Mouse (Mus musculus) testis, adult 2 months (tissue): Measurements from ENCODE around the gene Rnf145. TPM values are rescaled to one million over a fixed set of nuclear protein-coding genes. Genes with fewer than 3 reads are reported as not detected.

Source experiments
- H3K27ac ChIP-seq: fragments of 200-500 bp; 2 replicates; pipeline ENCODE4 v1.5.1; 2012; ENCODE audit warnings: low read depth, low read length; ENCODE audit not compliant: control insufficient read depth, insufficient read depth
- H3K27me3 ChIP-seq: fragments of 200-500 bp; 2 replicates; pipeline ENCODE4 v1.6.1; 2012; ENCODE audit warnings: mild to moderate bottlenecking, low read length, moderate library complexity; ENCODE audit not compliant: control insufficient read depth, insufficient read depth
- H3K36me3 ChIP-seq: fragments of 200-500 bp; 2 replicates; pipeline ENCODE4 v1.6.1; 2012; ENCODE audit warnings: mild to moderate bottlenecking, low read length; ENCODE audit not compliant: control insufficient read depth, insufficient read depth
- H3K4me1 ChIP-seq: fragments of 200-500 bp; 2 replicates; pipeline ENCODE4 v1.6.1; 2012; ENCODE audit warnings: low read length; ENCODE audit not compliant: control insufficient read depth, insufficient read depth
- H3K4me3 ChIP-seq: fragments of 200-500 bp; 2 replicates; pipeline ENCODE4 v1.5.1; 2012; ENCODE audit warnings: low read depth, mild to moderate bottlenecking, low read length, moderate library complexity, mixed read lengths; ENCODE audit not compliant: control insufficient read depth
- CTCF ChIP-seq: fragments of 200-500 bp; IDR thresholded peaks from 2 replicates; pipeline ENCODE4 v1.5.1; 2012; ENCODE audit warnings: low read depth, mild to moderate bottlenecking, inconsistent platforms, low read length, moderate library complexity; ENCODE audit not compliant: control insufficient read depth, insufficient read depth, insufficient replicate concordance
- POLR2A ChIP-seq: fragments of 200-500 bp; IDR thresholded peaks from 2 replicates; pipeline ENCODE4 v1.6.1; 2012; ENCODE audit warnings: low read depth, mild to moderate bottlenecking, inconsistent platforms, low read length, moderate library complexity; ENCODE audit not compliant: control insufficient read depth
- polyA plus RNA-seq: library from polyadenylated mRNA; depleted of rRNA; stranded (reverse); fragments of >200 nt; gene quantifications from 2 replicates; pipeline ENCODE4 v1.2.3, GENCODE M21; 2012

The Rnf145 gene
- polyA plus RNA-seq, 1 experiment, result 14.9 TPM

DNA sequence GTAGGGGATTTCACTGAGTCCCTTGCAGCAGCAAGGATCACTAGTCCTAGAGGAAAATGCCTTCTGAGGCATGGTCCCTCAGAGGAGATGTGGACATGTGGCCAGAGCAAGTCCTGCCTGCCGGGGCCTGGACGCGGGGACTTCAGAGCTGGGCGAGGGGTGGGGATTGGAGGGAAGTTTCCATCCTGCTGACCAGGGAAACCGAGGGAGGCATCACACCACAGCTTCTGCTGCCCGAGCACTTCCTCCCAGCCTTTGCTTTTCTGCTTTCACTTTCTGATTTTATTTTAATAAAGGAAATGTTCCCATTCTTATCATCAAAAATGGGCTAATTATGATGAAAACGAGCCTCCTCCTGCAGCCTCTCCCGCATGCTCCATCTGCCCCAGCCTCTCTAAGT lies 27.5 kb downstream of the Rnf145 start:
- no peak overlapping the region for H3K4me3 ChIP-seq
- no peaks in the 10 kb centered on the region for H3K36me3 ChIP-seq
- H3K4me1 ChIP-seq, result no peaks in the 10 kb centered on the region
- H3K27ac ChIP-seq, result no peak overlapping the region
- TF ChIP-seq CTCF (no peak), POLR2A (no peak)
- no peaks in the 10 kb centered on the region for H3K27me3 ChIP-seq

DNA sequence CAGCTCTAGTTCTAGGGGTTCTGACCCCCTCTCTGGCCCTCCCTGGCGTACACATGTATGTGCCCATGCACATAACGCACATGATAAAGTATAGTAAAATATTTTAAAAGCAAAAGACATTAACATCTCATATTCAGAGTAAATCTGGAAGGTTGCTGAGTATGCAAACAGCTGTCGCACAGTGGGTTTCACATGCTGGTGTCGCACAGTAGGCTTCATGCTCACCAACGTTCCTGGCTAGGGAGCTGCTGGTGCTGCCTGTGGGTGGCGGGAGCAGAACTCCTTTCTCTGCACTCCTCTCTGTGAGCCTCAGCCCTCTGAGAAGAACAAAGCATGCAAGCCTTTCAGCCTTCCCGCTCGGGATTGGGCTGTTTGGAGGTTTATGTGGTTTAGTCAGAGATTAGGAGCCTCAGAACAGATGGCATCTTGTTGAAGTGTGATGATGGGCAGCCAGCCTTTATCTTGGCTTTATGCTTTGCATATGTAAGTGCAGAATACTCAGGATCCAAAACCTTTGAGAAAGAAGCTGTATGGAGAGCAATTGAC lies 29.0 kb downstream of the Rnf145 start:
- Histone ChIP-seq H3K4me1 (no peaks in the 10 kb centered on the region), H3K27me3 (no peaks in the 10 kb centered on the region), H3K27ac (no peak overlapping the region), H3K36me3 (peaks cover 1% of the 10 kb centered on the region; the same call in 1 of the 2 replicates), H3K4me3 (no peak overlapping the region)
- TF ChIP-seq CTCF, result no peak
- TF ChIP-seq POLR2A, result no peak

- H3K36me3 ChIP-seq, result peaks cover 1% of the 10 kb centered on the region; the same call in 1 of the 2 replicates
- no peak overlapping the region for H3K4me3 ChIP-seq
- no peak for TF ChIP-seq POLR2A
- TF ChIP-seq CTCF, result no peak
- H3K27me3 ChIP-seq, result no peaks in the 10 kb centered on the region
- H3K27ac ChIP-seq, result no peak overlapping the region
- H3K4me1 ChIP-seq, result no peaks in the 10 kb centered on the region
Observed at GRCm38 (mm10) chr11:44548816-44549215, 30.1 kb downstream of the Rnf145 start.

DNA sequence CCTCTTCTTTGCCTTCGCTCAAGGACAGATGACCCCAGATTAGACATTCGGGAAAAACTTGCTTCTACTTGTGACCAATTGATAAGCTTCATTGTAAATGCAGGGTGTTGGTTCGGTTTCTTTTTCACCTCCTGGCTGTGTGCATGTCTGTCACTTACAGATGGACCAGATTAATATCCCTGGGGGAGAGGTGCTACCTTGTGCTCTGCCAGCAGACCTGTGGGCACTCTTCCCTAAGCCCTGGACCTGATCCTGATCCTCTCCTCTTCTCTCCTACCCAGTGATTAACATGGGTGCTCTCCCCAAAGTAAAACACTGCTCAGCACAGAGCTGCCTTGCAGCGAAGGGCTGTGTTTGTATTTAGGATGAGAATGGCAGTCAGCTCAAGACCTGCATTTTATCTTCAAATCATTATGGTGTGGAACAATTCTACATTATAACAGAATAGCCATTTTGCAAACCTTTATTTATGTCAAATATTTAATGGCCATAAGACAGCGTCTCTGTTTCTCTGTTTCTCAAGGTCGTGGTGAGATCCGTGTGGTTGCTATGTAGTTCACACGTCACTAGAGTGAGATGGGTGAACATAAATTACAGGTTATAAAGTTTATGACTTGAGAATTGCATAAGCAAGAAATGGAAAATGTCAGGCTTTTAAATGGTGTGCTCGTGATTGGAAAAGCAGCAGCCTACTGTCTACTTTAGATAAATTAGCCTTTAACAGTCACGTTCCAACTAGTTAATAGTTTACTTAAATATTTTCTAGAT lies 30.9 kb downstream of the Rnf145 start:
- Histone ChIP-seq H3K36me3 (peaks cover 1% of the 10 kb centered on the region; the same call in 1 of the 2 replicates), H3K4me3 (no peak overlapping the region), H3K27me3 (no peaks in the 10 kb centered on the region)

GRCm38 (mm10) chr11:44550996-44551395 lies 32.2 kb downstream of the Rnf145 start:
- no peaks in the 10 kb centered on the region for H3K27me3 ChIP-seq
- no peak overlapping the region for H3K4me3 ChIP-seq
- H3K36me3 ChIP-seq, result peaks cover 1% of the 10 kb centered on the region; the same call in 1 of the 2 replicates

More for the DNA sequence above, 30.9 kb downstream of the Rnf145 start:
- Histone ChIP-seq H3K4me1 (no peaks in the 10 kb centered on the region), H3K27ac (no peak overlapping the region)
- TF ChIP-seq POLR2A (no peak), CTCF (no peak)

GRCm38 (mm10) chr11:44554339-44554738 lies 35.6 kb downstream of the Rnf145 start:
- peaks cover 3% of the 10 kb centered on the region; the same call in 1 of the 2 replicates for H3K36me3 ChIP-seq
- H3K27me3 ChIP-seq, result no peaks in the 10 kb centered on the region
- no peak overlapping the region for H3K27ac ChIP-seq
- H3K4me3 ChIP-seq, result no peak overlapping the region
- TF ChIP-seq POLR2A (no peak), CTCF (no peak)
- no peaks in the 10 kb centered on the region for H3K4me1 ChIP-seq

More at GRCm38 (mm10) chr11:44550996-44551395, 32.2 kb downstream of the Rnf145 start:
- Histone ChIP-seq H3K27ac (no peak overlapping the region), H3K4me1 (no peaks in the 10 kb centered on the region)
- TF ChIP-seq POLR2A (no peak), CTCF (peak; percentile 9; the same call in 1 of the 2 replicates)

DNA sequence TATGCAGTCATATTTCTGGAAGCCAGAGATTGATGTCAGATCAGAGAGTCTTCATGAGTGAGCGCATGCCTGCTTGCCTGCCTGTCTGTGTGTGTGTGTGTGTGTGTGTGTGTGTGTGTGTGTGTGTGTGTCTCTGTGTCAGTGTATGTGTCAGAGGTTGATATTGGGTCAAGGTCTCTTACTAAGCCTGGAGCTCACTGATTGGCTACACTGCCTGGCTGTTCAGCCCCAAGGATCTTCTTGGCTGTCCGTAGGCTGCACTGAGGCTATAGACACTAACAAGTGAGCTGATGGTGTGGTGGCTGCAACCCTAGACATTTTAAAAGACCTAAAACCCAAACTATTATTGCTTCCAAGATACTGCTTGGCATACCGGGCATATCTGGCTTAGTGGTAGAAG lies 39.8 kb downstream of the Rnf145 start:
- H3K27me3 ChIP-seq, result no peaks in the 10 kb centered on the region
- no peak for TF ChIP-seq CTCF
- no peak for TF ChIP-seq POLR2A
- peaks cover 6% of the 10 kb centered on the region for H3K36me3 ChIP-seq
- H3K4me1 ChIP-seq, result no peaks in the 10 kb centered on the region
- no peak overlapping the region for H3K27ac ChIP-seq
- H3K4me3 ChIP-seq, result no peak overlapping the region
